ENCODE assay signal across 13 mouse cellular contexts in genomic region chr14:55336451-55337195, GRCm38 (mm10).
A peak's percentile ranks its signal among the peaks of the same experiment; 100 is the strongest.
DNase-seq lines count a peak whose midpoint lies in the region; ATAC-seq lines count a peak whose summit lies in the region.
"Had no signal": no experiment of that assay in that cellular context is flagged by ENCODE, and none has a peak within 500 bp of the region (broad histone marks: within the 10 kb centered on the region; RNA-seq: fewer than 3 reads in every experiment).

No protein-coding gene starts in this region.

- H3K4me1 ChIP-seq in heart, embryonic 15.5 days (replicated peaks) = peaks cover 21% of the 10 kb centered on the region
- peaks cover 29% of the 10 kb centered on the region for H3K4me1 ChIP-seq in midbrain, embryonic 10.5 days
- peaks cover 9% of the 10 kb centered on the region for H3K4me1 ChIP-seq in midbrain, embryonic 16.5 days (ENCODE audit: control insufficient read depth, insufficient read depth, low read length)
- peaks cover 23% of the 10 kb centered on the region for H3K4me1 ChIP-seq in forebrain, embryonic 15.5 days

- no peak for DNase-seq in heart, postnatal 25 days (ENCODE audit: low spot score)
- peak; percentile 15 for DNase-seq in midbrain, embryonic 10.5 days (ENCODE audit: low spot score)
- DNase-seq in retina, embryonic 14.5 days (ENCODE audit: low spot score) = peak; percentile 18
- DNase-seq in right cerebral cortex, postnatal 25 days = no peak
- DNase-seq: cerebellum, adult 8-10 months; heart, postnatal 4 days; lung, adult 2 months had no signal

- ATAC-seq in heart, embryonic 15.5 days (replicated peaks; ENCODE audit: insufficient number of reproducible peaks, insufficient read depth, low FRiP score, low read depth) = no peak
- ATAC-seq in midbrain, embryonic 16.5 days = no peak
- peak; percentile 48; the same call in 1 of the 2 replicates for ATAC-seq in forebrain, embryonic 15.5 days (replicated peaks)
- ATAC-seq in monocyte, adult 5-6 weeks (replicated peaks; ENCODE audit: insufficient number of reproducible peaks, low FRiP score, low TSS enrichment, poor library complexity, severe bottlenecking) = no peak
- ATAC-seq: CD4-positive, CD25-positive, alpha-beta regulatory T cell, adult 4 months; Patski had no signal

- H3K4me3 ChIP-seq in heart, embryonic 15.5 days = no peak overlapping the region
- no peak overlapping the region for H3K4me3 ChIP-seq in midbrain, embryonic 10.5 days
- no peak overlapping the region for H3K4me3 ChIP-seq in midbrain, embryonic 16.5 days (ENCODE audit: low read depth, low read length)
- no peak overlapping the region for H3K4me3 ChIP-seq in forebrain, embryonic 15.5 days

- 39% methylated on average over 5 of the region's 5 CpGs for WGBS in heart, embryonic 15.5 days
- WGBS in midbrain, embryonic 10.5 days = 43% methylated on average over 5 of the region's 5 CpGs
- 18% methylated on average over 5 of the region's 5 CpGs for WGBS in midbrain, embryonic 16.5 days
- WGBS in forebrain, embryonic 15.5 days = 13% methylated on average over 5 of the region's 5 CpGs

- H3K9ac ChIP-seq in heart, embryonic 15.5 days = no peak overlapping the region
- H3K9ac ChIP-seq in midbrain, embryonic 16.5 days (ENCODE audit: low read depth, low read length) = no peak overlapping the region
- H3K9ac ChIP-seq in forebrain, embryonic 15.5 days (replicated peaks) = no peak overlapping the region

- H3K36me3 ChIP-seq in heart, embryonic 15.5 days = no peaks in the 10 kb centered on the region
- H3K36me3 ChIP-seq in midbrain, embryonic 10.5 days = no peaks in the 10 kb centered on the region
- no peaks in the 10 kb centered on the region for H3K36me3 ChIP-seq in midbrain, embryonic 16.5 days (ENCODE audit: control insufficient read depth, insufficient read depth, low read length)
- no peaks in the 10 kb centered on the region for H3K36me3 ChIP-seq in forebrain, embryonic 15.5 days

- peak overlapping the region; percentile 52 for H3K27ac ChIP-seq in heart, embryonic 15.5 days
- peak overlapping the region; percentile 63 for H3K27ac ChIP-seq in midbrain, embryonic 10.5 days (replicated peaks)
- H3K27ac ChIP-seq in midbrain, embryonic 16.5 days (ENCODE audit: low read length) = no peak overlapping the region
- peak overlapping the region; percentile 38; the same call in 1 of the 2 replicates for H3K27ac ChIP-seq in forebrain, embryonic 15.5 days (replicated peaks)

- no peak overlapping the region for H3K4me2 ChIP-seq in heart, embryonic 15.5 days
- H3K4me2 ChIP-seq in midbrain, embryonic 16.5 days (ENCODE audit: low read length) = no peak overlapping the region
- H3K4me2 ChIP-seq in forebrain, embryonic 15.5 days (replicated peaks) = no peak overlapping the region

- intact Hi-C loops in heart, postnatal 25 days (cut with DNase I) = no loop called here

- H3K27me3 ChIP-seq in heart, embryonic 15.5 days = no peaks in the 10 kb centered on the region
- H3K27me3 ChIP-seq in midbrain, embryonic 10.5 days (ENCODE audit: low read depth, poor library complexity, severe bottlenecking) = no peaks in the 10 kb centered on the region
- no peaks in the 10 kb centered on the region for H3K27me3 ChIP-seq in midbrain, embryonic 16.5 days (ENCODE audit: control insufficient read depth, insufficient read depth, low read depth, low read length)
- H3K27me3 ChIP-seq in forebrain, embryonic 15.5 days = no peaks in the 10 kb centered on the region

- H3K9me3 ChIP-seq in heart, embryonic 15.5 days (replicated peaks) = no peaks in the 10 kb centered on the region
- H3K9me3 ChIP-seq in midbrain, embryonic 10.5 days (replicated peaks) = no peaks in the 10 kb centered on the region
- H3K9me3 ChIP-seq in midbrain, embryonic 16.5 days (replicated peaks; ENCODE audit: control insufficient read depth, low read length, poor library complexity, severe bottlenecking) = no peaks in the 10 kb centered on the region
- H3K9me3 ChIP-seq in forebrain, embryonic 15.5 days = no peaks in the 10 kb centered on the region

Comparison
In these comparisons a context has a peak if more than half of its experiments do, and no peak if none do; other contexts are left out.
1. DNase-seq: peak in midbrain, embryonic 10.5 days (single experiment) and retina, embryonic 14.5 days (single experiment); none in heart, postnatal 25 days (single experiment) and right cerebral cortex, postnatal 25 days (single experiment).